Mouse (Mus musculus) ovary, postnatal 36 days (tissue): ENCODE results near the gene Trmt10a.
A peak's percentile ranks its signal among the peaks of the same experiment; 100 is the strongest.

Experiments
- DNase-seq: peaks from one replicate; pipeline ENCODE4 v3.0.0; 2022; ENCODE audit warnings: low spot score, mixed read lengths

The Trmt10a gene

GRCm38 (mm10) chr3:138197556-138197955 lies 54.3 kb downstream of the Trmt10a start:
- DNase-seq, result no peak

GRCm38 (mm10) chr3:138197973-138198721 lies 54.9 kb downstream of the Trmt10a start:
- DNase-seq, result peak; percentile 78

- DNase-seq, result no peak
Observed at GRCm38 (mm10) chr3:138198722-138199068, 55.4 kb downstream of the Trmt10a start.

- DNase-seq, result no peak
Observed at GRCm38 (mm10) chr3:138208821-138209220, 65.6 kb downstream of the Trmt10a start.
